Mouse (Mus musculus) left cerebral cortex, adult 2 months (tissue): ENCODE measurements around the gene Klhdc7b. TPM values are rescaled to one million over a fixed set of nuclear protein-coding genes. Genes with fewer than 3 reads are reported as not detected.

Source experiments
- DNase-seq, 2 experiments: peaks; one replicate each; pipeline ENCODE4 v3.0.0; 2021 to 2022; ENCODE audit warnings: low spot score in 2 of 2, mixed read lengths in 1 of 2; ENCODE audit errors: extremely low spot score in 1 of 2
- H3K27ac ChIP-seq: fragments of 200-600 bp; 2 replicates; pipeline ENCODE4 v1.8.1; 2022
- H3K4me3 ChIP-seq: fragments of 200-600 bp; 2 replicates; pipeline ENCODE4 v1.8.1; 2022
- CTCF ChIP-seq: fragments of 200-600 bp; IDR thresholded peaks from 2 replicates; pipeline ENCODE4 v1.8.1; 2022; ENCODE audit warnings: antibody characterized with exemption, mild to moderate bottlenecking, moderate library complexity
- intact Hi-C: fragments of 180-260 bp; cut with DNase I; formaldehyde crosslinking; loops from one replicate; pipeline ENCODE4 v1.15.1; 2025
- total RNA-seq, 2 experiments: library from RNA; stranded (reverse); gene quantifications; 2 replicates each; pipeline ENCODE4 v1.2.3; 2021

Klhdc7b gene
- total RNA-seq, 2 experiments from 2014 or later, result 0.35 to 0.72 TPM

- peak; percentile 92 to 96 for DNase-seq
- peak within 1 kb of the TSS; percentile 82 for H3K27ac ChIP-seq
- peak within 1 kb of the TSS; percentile 87 for H3K4me3 ChIP-seq
- intact Hi-C loops, result loop anchor here (2.0 kb wide), 2 partner anchors 17 to 41 kb away; partner anchors contain the start of genes Sbf1 and Sco2
- no peak; the same call in 1 of the 2 replicates for TF ChIP-seq CTCF
These were observed 29.2 kb upstream of the Klhdc7b start, which contains the start of the genes Lmf2 and Ncaph2 for GRCm38 (mm10) chr15:89355241-89356187. Lmf2 (minus strand) TSS chr15:89355659. Ncaph2 (plus strand) TSS chr15:89355719.

GRCm38 (mm10) chr15:89356372-89356771 lies 28.3 kb upstream of the Klhdc7b start:
- Histone ChIP-seq H3K27ac (peak overlapping the region; percentile 82), H3K4me3 (peak overlapping the region; percentile 87)
- no peak for TF ChIP-seq CTCF
- intact Hi-C loops, result loop anchor here (2.0 kb wide), 1 partner anchor 16 kb away; the partner anchor contains the start of gene Sco2
- DNase-seq, result peak in 1 of 2 experiments; percentile 40

- Histone ChIP-seq H3K27ac (no peak overlapping the region), H3K4me3 (no peak overlapping the region)
- DNase-seq, result no peak
- intact Hi-C loops, result no loop called here
- no peak for TF ChIP-seq CTCF
These were observed 25.9 kb upstream of the Klhdc7b start for GRCm38 (mm10) chr15:89358784-89359183.

- no peak for DNase-seq
- no peak for TF ChIP-seq CTCF
- intact Hi-C loops, result no loop called here
- Histone ChIP-seq H3K27ac (no peak overlapping the region), H3K4me3 (no peak overlapping the region)
These were observed 21.7 kb upstream of the Klhdc7b start for GRCm38 (mm10) chr15:89363051-89363450.

GRCm38 (mm10) chr15:89365141-89365551 lies 19.6 kb upstream of the Klhdc7b start:
- Histone ChIP-seq H3K4me3 (no peak overlapping the region), H3K27ac (no peak overlapping the region)
- TF ChIP-seq CTCF, result no peak
- intact Hi-C loops, result no loop called here
- no peak for DNase-seq

- TF ChIP-seq CTCF, result no peak
- Histone ChIP-seq H3K4me3 (no peak overlapping the region), H3K27ac (no peak overlapping the region)
- intact Hi-C loops, result loop anchor here (2.0 to 5.0 kb wide), 2 partner anchors 15 to 95 kb away; no protein-coding TSS in a partner anchor
- DNase-seq, result no peak
These were observed 12.6 kb upstream of the Klhdc7b start for GRCm38 (mm10) chr15:89372068-89372467.

GRCm38 (mm10) chr15:89372536-89372935 lies 12.2 kb upstream of the Klhdc7b start:
- TF ChIP-seq CTCF, result no peak
- H3K27ac ChIP-seq, result peak overlapping the region; percentile 98
- peak overlapping the region; percentile 83 for H3K4me3 ChIP-seq
- intact Hi-C loops, result loop anchor here (2.0 to 5.0 kb wide), 2 partner anchors 16 to 95 kb away; no protein-coding TSS in a partner anchor
- no peak for DNase-seq

- peak; percentile 63 for TF ChIP-seq CTCF
- Histone ChIP-seq H3K27ac (peak overlapping the region; percentile 98), H3K4me3 (peak overlapping the region; percentile 83)
- DNase-seq, result peak; percentile 82 to 83
- intact Hi-C loops, result loop anchor here (1.0 to 5.0 kb wide), 3 partner anchors 16 to 94 kb away; partner anchors contain the start of gene Sbf1
These were observed 11.5 kb upstream of the Klhdc7b start for GRCm38 (mm10) chr15:89373027-89373761.

- peak; percentile 90 to 94 for DNase-seq
- H3K4me3 ChIP-seq, result peak within 1 kb of the TSS; percentile 83
- TF ChIP-seq CTCF, result peak; percentile 94
- intact Hi-C loops, result loop anchor here (1.0 to 5.0 kb wide), 3 partner anchors 17 to 93 kb away; partner anchors contain the start of gene Sbf1
- H3K27ac ChIP-seq, result peak within 1 kb of the TSS; percentile 98
These were observed 10.9 kb upstream of the Klhdc7b start, which contains the start of gene Sco2 for GRCm38 (mm10) chr15:89373762-89374248. Sco2 (minus strand) TSS chr15:89373846.

- Histone ChIP-seq H3K27ac (peak overlapping the region; percentile 98), H3K4me3 (peak overlapping the region; percentile 83)
- intact Hi-C loops, result loop anchor here (5.0 kb wide), 1 partner anchor 93 kb away; no protein-coding TSS in a partner anchor
- TF ChIP-seq CTCF, result no peak
- no peak for DNase-seq
These were observed 10.4 kb upstream of the Klhdc7b start for GRCm38 (mm10) chr15:89374340-89374739.
